Mouse (Mus musculus): ENCODE results near the gene Lrp1. TPM values are rescaled to one million over a fixed set of nuclear protein-coding genes. Genes with fewer than 3 reads are reported as not detected.
A peak's percentile ranks its signal among the peaks of the same experiment; 100 is the strongest.

Lrp1 gene
- polyA plus RNA-seq, 1 experiment from 2014 or later: 57.6 TPM

- peaks cover 33% of the 10 kb centered on the region for H3K36me3 ChIP-seq (ENCODE audit: control insufficient read depth, insufficient read depth, low read length)
- no peak for ATAC-seq (ENCODE audit: insufficient number of reproducible peaks, low FRiP score, low TSS enrichment, low read depth)
- WGBS: 88% methylated on average over 4 of the region's 4 CpGs
Measured at GRCm38 (mm10) chr10:127586209-127586608, 34.7 kb downstream of the Lrp1 start.

DNA sequence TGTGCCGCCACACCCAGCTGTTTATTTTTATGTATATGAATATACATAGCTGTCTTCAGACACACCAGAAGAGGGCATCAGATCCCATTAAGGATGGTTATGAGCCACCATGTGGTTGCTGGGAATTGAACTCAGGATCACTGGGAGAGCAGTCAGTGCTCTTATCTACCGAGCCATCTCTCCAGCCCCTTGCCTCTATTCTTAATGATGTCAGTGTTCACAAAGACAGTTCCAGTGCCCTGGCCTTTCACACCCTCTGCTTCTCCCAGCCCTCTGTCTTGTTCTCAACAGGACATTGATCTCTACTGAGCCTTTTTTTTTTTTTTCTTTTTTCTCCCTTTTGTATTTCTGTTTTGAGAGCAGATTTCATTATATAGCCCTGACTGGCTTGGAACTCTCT, 35.4 kb downstream of the Lrp1 start:
- WGBS: 90% methylated on average over 2 of the region's 2 CpGs
- Histone ChIP-seq H3K36me3 (ENCODE audit: control insufficient read depth, insufficient read depth, low read length) (peaks cover 29% of the 10 kb centered on the region), H3K4me3 (ENCODE audit: low read depth, low read length) (no peak overlapping the region), H3K4me1 (ENCODE audit: control insufficient read depth, insufficient read depth, low read length) (no peaks in the 10 kb centered on the region), H3K27me3 (ENCODE audit: control insufficient read depth, insufficient read depth, low read length) (no peaks in the 10 kb centered on the region), H3K9ac (ENCODE audit: low read length) (no peak overlapping the region), H3K9me3 (ENCODE audit: control insufficient read depth, low read length) (no peaks in the 10 kb centered on the region), H3K4me2 (ENCODE audit: low read depth, severe bottlenecking) (no peak overlapping the region), H3K27ac (replicated peaks; ENCODE audit: low read depth, low read length) (no peak overlapping the region)
- ATAC-seq (ENCODE audit: insufficient number of reproducible peaks, low FRiP score, low TSS enrichment, low read depth) (no peak), DNase-seq (ENCODE audit: low spot score) (no peak)

More at GRCm38 (mm10) chr10:127586209-127586608, 34.7 kb downstream of the Lrp1 start:
- Histone ChIP-seq H3K4me3 (ENCODE audit: low read depth, low read length) (no peak overlapping the region), H3K4me2 (ENCODE audit: low read depth, severe bottlenecking) (no peak overlapping the region), H3K9me3 (ENCODE audit: control insufficient read depth, low read length) (no peaks in the 10 kb centered on the region), H3K27me3 (ENCODE audit: control insufficient read depth, insufficient read depth, low read length) (no peaks in the 10 kb centered on the region), H3K27ac (replicated peaks; ENCODE audit: low read depth, low read length) (no peak overlapping the region), H3K4me1 (ENCODE audit: control insufficient read depth, insufficient read depth, low read length) (no peaks in the 10 kb centered on the region), H3K9ac (ENCODE audit: low read length) (no peak overlapping the region)
- no peak for DNase-seq (ENCODE audit: low spot score)

GRCm38 (mm10) chr10:127583649-127584048, 37.3 kb downstream of the Lrp1 start:
- no peak overlapping the region for H3K4me2 ChIP-seq (ENCODE audit: low read depth, severe bottlenecking)
- H3K27me3 ChIP-seq (ENCODE audit: control insufficient read depth, insufficient read depth, low read length): no peaks in the 10 kb centered on the region
- WGBS: 88% methylated on average over 8 of the region's 8 CpGs
- no peaks in the 10 kb centered on the region for H3K9me3 ChIP-seq (ENCODE audit: control insufficient read depth, low read length)
- no peak overlapping the region for H3K4me3 ChIP-seq (ENCODE audit: low read depth, low read length)
- peaks cover 21% of the 10 kb centered on the region; the same call in 1 of the 2 replicates for H3K36me3 ChIP-seq (ENCODE audit: control insufficient read depth, insufficient read depth, low read length)
- no peak overlapping the region for H3K9ac ChIP-seq (ENCODE audit: low read length)
- ATAC-seq (ENCODE audit: insufficient number of reproducible peaks, low FRiP score, low TSS enrichment, low read depth): no peak
- no peak for DNase-seq (ENCODE audit: low spot score)
- H3K4me1 ChIP-seq (ENCODE audit: control insufficient read depth, insufficient read depth, low read length): no peaks in the 10 kb centered on the region
- no peak overlapping the region for H3K27ac ChIP-seq (replicated peaks; ENCODE audit: low read depth, low read length)

DNA sequence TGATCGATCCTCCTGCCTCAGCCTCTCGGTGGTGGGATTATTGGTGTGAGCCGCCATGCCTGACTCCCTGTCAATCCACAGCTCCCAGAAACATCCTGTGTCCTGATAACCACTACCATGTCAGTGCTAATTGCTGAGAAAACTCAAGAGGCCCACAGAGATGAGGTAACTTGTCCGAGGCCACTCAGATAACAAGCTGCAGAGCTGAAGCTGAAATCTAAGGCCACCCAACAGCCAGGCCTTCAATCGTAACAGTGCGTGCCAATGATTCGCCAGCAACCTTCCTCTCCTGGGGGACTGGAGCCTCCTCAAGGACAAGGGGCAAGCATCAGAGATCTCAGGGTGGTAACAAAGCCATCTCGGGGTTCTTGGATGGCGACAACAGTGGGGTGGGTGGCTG, 39.7 kb downstream of the Lrp1 start:
- no peak overlapping the region for H3K27ac ChIP-seq (replicated peaks; ENCODE audit: low read depth, low read length)
- no peak for DNase-seq (ENCODE audit: low spot score)
- no peak overlapping the region for H3K9ac ChIP-seq (ENCODE audit: low read length)
- H3K4me3 ChIP-seq (ENCODE audit: low read depth, low read length): no peak overlapping the region
- H3K4me1 ChIP-seq (ENCODE audit: control insufficient read depth, insufficient read depth, low read length): no peaks in the 10 kb centered on the region
- no peaks in the 10 kb centered on the region for H3K27me3 ChIP-seq (ENCODE audit: control insufficient read depth, insufficient read depth, low read length)
- WGBS: 91% methylated on average over 9 of the region's 9 CpGs
- ATAC-seq (ENCODE audit: insufficient number of reproducible peaks, low FRiP score, low TSS enrichment, low read depth): no peak
- no peak overlapping the region for H3K4me2 ChIP-seq (ENCODE audit: low read depth, severe bottlenecking)
- H3K36me3 ChIP-seq (ENCODE audit: control insufficient read depth, insufficient read depth, low read length): peaks cover 29% of the 10 kb centered on the region
- no peaks in the 10 kb centered on the region for H3K9me3 ChIP-seq (ENCODE audit: control insufficient read depth, low read length)

DNA sequence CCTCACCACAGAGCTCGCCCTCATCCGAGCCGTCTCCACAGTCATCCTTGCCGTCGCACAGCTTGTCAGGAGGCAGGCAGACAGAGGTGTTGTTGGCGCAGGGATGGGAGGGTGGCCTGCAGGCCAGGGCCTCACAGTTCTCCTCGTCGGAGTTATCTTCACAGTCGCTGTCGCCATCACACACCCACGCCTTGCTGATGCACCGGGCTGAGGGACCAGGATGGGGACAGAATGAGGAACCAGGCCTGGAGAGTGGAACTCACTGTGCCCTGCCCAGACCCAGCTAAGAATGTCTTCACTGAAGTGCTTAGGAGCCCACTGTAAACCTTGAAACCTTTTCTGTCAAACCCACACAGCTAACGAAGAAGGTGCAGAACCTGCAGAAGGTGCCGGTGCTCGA, 43.0 kb downstream of the Lrp1 start:
- ATAC-seq (ENCODE audit: insufficient number of reproducible peaks, low FRiP score, low TSS enrichment, low read depth): no peak
- Histone ChIP-seq H3K36me3 (ENCODE audit: control insufficient read depth, insufficient read depth, low read length) (peaks cover 34% of the 10 kb centered on the region), H3K4me2 (ENCODE audit: low read depth, severe bottlenecking) (no peak overlapping the region), H3K4me3 (ENCODE audit: low read depth, low read length) (no peak overlapping the region), H3K9me3 (ENCODE audit: control insufficient read depth, low read length) (no peaks in the 10 kb centered on the region), H3K27ac (replicated peaks; ENCODE audit: low read depth, low read length) (no peak overlapping the region), H3K27me3 (ENCODE audit: control insufficient read depth, insufficient read depth, low read length) (no peaks in the 10 kb centered on the region), H3K4me1 (ENCODE audit: control insufficient read depth, insufficient read depth, low read length) (no peaks in the 10 kb centered on the region), H3K9ac (ENCODE audit: low read length) (no peak overlapping the region)
- DNase-seq (ENCODE audit: low spot score): no peak
- WGBS: 89% methylated on average over 15 of the region's 15 CpGs

DNA sequence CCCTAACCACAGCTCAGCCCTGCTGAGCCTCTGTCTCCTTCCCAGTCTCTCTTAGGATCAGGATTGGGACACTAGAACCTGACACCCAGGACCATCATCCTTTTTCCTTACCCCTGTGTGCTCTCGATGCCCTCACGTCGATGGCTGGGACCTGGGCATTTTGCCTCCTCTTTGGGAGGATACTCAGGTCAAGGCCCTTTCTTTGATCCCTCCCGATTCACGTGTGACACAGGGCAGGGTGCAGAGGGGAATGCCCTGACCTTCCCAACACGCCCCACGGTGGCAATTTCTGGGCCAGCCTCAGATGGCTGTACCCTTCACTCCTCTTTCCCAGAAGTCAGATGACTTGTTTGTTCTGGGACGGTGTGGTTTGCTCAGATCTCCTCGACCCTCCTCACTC, 43.8 kb downstream of the Lrp1 start:
- Histone ChIP-seq H3K9ac (ENCODE audit: low read length) (no peak overlapping the region), H3K27me3 (ENCODE audit: control insufficient read depth, insufficient read depth, low read length) (no peaks in the 10 kb centered on the region), H3K27ac (replicated peaks; ENCODE audit: low read depth, low read length) (no peak overlapping the region), H3K9me3 (ENCODE audit: control insufficient read depth, low read length) (no peaks in the 10 kb centered on the region), H3K4me3 (ENCODE audit: low read depth, low read length) (no peak overlapping the region), H3K4me2 (ENCODE audit: low read depth, severe bottlenecking) (no peak overlapping the region), H3K36me3 (ENCODE audit: control insufficient read depth, insufficient read depth, low read length) (peaks cover 35% of the 10 kb centered on the region), H3K4me1 (ENCODE audit: control insufficient read depth, insufficient read depth, low read length) (no peaks in the 10 kb centered on the region)
- no peak for DNase-seq (ENCODE audit: low spot score)
- WGBS: 83% methylated on average over 9 of the region's 9 CpGs
- no peak for ATAC-seq (ENCODE audit: insufficient number of reproducible peaks, low FRiP score, low TSS enrichment, low read depth)

DNA sequence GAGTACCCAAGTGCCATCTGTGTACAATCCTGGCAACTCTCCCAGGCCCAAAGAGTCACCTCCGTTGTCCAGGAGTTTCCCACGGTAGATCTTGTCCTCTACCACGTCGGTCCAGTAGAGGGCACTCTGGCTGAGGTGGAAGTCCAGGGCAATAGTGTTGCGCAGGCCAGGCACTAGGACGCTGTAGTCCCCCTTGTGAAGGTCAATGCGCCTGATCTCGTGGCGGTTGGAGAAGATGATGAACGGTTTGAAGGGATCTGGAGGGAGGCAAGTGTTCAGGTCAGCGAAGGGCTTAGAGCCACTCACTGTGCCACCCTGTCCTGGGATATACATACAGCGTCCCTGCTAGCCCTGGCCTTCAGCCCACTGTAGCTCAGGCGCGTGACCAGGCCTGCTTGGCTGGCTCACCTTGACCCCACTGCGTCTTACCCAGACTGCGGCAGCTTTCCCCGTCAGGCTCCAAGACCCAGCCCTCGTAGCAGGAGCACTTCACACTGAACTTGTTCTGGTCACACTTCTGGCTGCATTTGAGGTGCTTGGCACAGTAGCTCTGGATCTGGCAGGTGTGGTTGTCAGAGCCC, 44.5 kb downstream of the Lrp1 start:
- no peak overlapping the region for H3K4me3 ChIP-seq (ENCODE audit: low read depth, low read length)
- H3K27ac ChIP-seq (replicated peaks; ENCODE audit: low read depth, low read length): no peak overlapping the region
- peak; percentile 62 for DNase-seq (ENCODE audit: low spot score)
- no peaks in the 10 kb centered on the region for H3K4me1 ChIP-seq (ENCODE audit: control insufficient read depth, insufficient read depth, low read length)
- WGBS: 66% methylated on average over 18 of the region's 18 CpGs
- no peaks in the 10 kb centered on the region for H3K27me3 ChIP-seq (ENCODE audit: control insufficient read depth, insufficient read depth, low read length)
- no peak overlapping the region for H3K9ac ChIP-seq (ENCODE audit: low read length)
- 0 out of 2 replicates have a peak, but pooled peaks have one; percentile 33 for ATAC-seq (ENCODE audit: insufficient number of reproducible peaks, low FRiP score, low TSS enrichment, low read depth)
- no peaks in the 10 kb centered on the region for H3K9me3 ChIP-seq (ENCODE audit: control insufficient read depth, low read length)
- H3K36me3 ChIP-seq (ENCODE audit: control insufficient read depth, insufficient read depth, low read length): peaks cover 32% of the 10 kb centered on the region
- no peak overlapping the region for H3K4me2 ChIP-seq (ENCODE audit: low read depth, severe bottlenecking)

DNA sequence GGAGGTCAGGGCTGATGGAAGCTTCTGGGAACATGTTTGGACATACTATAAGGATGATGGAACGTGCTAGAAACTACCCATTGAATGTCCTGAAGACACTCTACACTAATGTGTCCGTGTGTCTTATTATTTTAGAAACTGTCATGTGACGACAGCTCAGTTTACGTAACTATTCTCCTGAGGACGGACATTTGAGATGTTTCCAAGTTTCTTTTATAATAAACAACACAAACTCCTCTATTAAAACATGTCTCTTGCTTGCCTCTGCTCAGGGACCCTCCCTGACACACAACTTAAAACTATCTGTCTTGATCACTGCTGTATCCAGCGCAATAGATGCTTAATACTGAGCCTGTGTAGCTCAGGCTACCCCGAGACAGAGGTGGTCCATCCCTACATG, 45.2 kb downstream of the Lrp1 start:
- no peaks in the 10 kb centered on the region for H3K4me1 ChIP-seq (ENCODE audit: control insufficient read depth, insufficient read depth, low read length)
- H3K27me3 ChIP-seq (ENCODE audit: control insufficient read depth, insufficient read depth, low read length): no peaks in the 10 kb centered on the region
- H3K4me2 ChIP-seq (ENCODE audit: low read depth, severe bottlenecking): no peak overlapping the region
- H3K9me3 ChIP-seq (ENCODE audit: control insufficient read depth, low read length): no peaks in the 10 kb centered on the region
- ATAC-seq (ENCODE audit: insufficient number of reproducible peaks, low FRiP score, low TSS enrichment, low read depth): no peak
- H3K4me3 ChIP-seq (ENCODE audit: low read depth, low read length): no peak overlapping the region
- H3K36me3 ChIP-seq (ENCODE audit: control insufficient read depth, insufficient read depth, low read length): peaks cover 32% of the 10 kb centered on the region
- H3K27ac ChIP-seq (replicated peaks; ENCODE audit: low read depth, low read length): no peak overlapping the region
- no peak overlapping the region for H3K9ac ChIP-seq (ENCODE audit: low read length)
- no peak for DNase-seq (ENCODE audit: low spot score)
- WGBS: 93% methylated on average over 7 of the region's 7 CpGs

DNA sequence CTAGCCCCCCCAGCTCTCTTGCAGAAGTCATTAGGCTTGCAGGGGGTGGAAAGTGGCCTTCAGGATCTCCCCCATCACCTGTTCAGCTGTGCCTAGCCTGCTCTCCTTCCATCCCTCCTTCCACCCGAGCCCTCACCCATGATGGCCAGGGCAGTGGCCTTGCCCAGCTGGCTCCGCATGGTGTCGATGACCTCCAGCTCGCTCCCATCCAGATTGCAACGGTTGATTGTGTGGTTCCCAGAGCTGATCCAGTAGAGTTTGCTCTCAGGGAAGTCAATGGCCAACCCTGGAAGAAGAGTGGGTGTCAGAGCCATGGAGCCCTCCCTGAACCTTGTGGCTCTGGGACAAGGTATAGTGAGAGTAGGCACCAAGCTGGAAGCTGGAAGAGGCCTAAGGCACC, 48.7 kb downstream of the Lrp1 start:
- Histone ChIP-seq H3K9me3 (ENCODE audit: control insufficient read depth, low read length) (no peaks in the 10 kb centered on the region), H3K27ac (replicated peaks; ENCODE audit: low read depth, low read length) (no peak overlapping the region), H3K27me3 (ENCODE audit: control insufficient read depth, insufficient read depth, low read length) (no peaks in the 10 kb centered on the region), H3K4me3 (ENCODE audit: low read depth, low read length) (no peak overlapping the region), H3K36me3 (ENCODE audit: control insufficient read depth, insufficient read depth, low read length) (peaks cover 23% of the 10 kb centered on the region), H3K4me1 (ENCODE audit: control insufficient read depth, insufficient read depth, low read length) (no peaks in the 10 kb centered on the region), H3K9ac (ENCODE audit: low read length) (no peak overlapping the region), H3K4me2 (ENCODE audit: low read depth, severe bottlenecking) (no peak overlapping the region)
- DNase-seq (ENCODE audit: low spot score) (no peak), ATAC-seq (ENCODE audit: insufficient number of reproducible peaks, low FRiP score, low TSS enrichment, low read depth) (no peak)
- WGBS: 96% methylated on average over 5 of the region's 5 CpGs
